8 mouse cellular contexts compared by ENCODE assay signal in genomic region chr14:30147774-30148173, GRCm38 (mm10).
DNase-seq lines count a peak whose midpoint lies in the region; ATAC-seq lines count a peak whose summit lies in the region.
"Had no signal": no experiment of that assay in that cellular context is flagged by ENCODE, and none has a peak within 500 bp of the region (broad histone marks: within the 10 kb centered on the region; RNA-seq: fewer than 3 reads in every experiment).

No protein-coding gene starts in this region.

- WGBS in limb, embryonic 11.5 days = 51% methylated on average over 7 of the region's 7 CpGs
- 59% methylated on average over 7 of the region's 7 CpGs for WGBS in limb, embryonic 10.5 days
- 29% methylated on average over 7 of the region's 7 CpGs for WGBS in neural tube, embryonic 14.5 days

- peak; percentile 39 for DNase-seq in limb, embryonic 11.5 days (ENCODE audit: low spot score)
- DNase-seq in limb, embryonic 10.5 days (ENCODE audit: low spot score) = no peak
- DNase-seq in cerebellum, postnatal 14 days = peak; percentile 77 to 79
- DNase-seq in gastrocnemius, postnatal 36 days = peak; percentile 33 to 47
- DNase-seq in spleen, postnatal 14 days (ENCODE audit: low spot score in 2 of 2) = no peak
- DNase-seq in adrenal gland, postnatal 14 days = no peak

- H3K9me3 ChIP-seq in limb, embryonic 11.5 days (ENCODE audit: control insufficient read depth, low read length) = no peaks in the 10 kb centered on the region
- H3K9me3 ChIP-seq in limb, embryonic 10.5 days (replicated peaks) = no peaks in the 10 kb centered on the region
- H3K9me3 ChIP-seq in neural tube, embryonic 14.5 days (ENCODE audit: control insufficient read depth, low read length) = no peaks in the 10 kb centered on the region
- H3K9me3 ChIP-seq: G1E had no signal

- no peak overlapping the region for H3K4me2 ChIP-seq in limb, embryonic 11.5 days (ENCODE audit: low read depth, severe bottlenecking)
- no peak overlapping the region for H3K4me2 ChIP-seq in neural tube, embryonic 14.5 days (ENCODE audit: low read depth, low read length)

- no peak overlapping the region for H3K9ac ChIP-seq in limb, embryonic 11.5 days (ENCODE audit: low read length)
- H3K9ac ChIP-seq in neural tube, embryonic 14.5 days (replicated peaks; ENCODE audit: low read depth, low read length) = no peak overlapping the region

- intact Hi-C loops in gastrocnemius, postnatal 36 days (cut with DNase I) = no loop called here

- ATAC-seq in limb, embryonic 11.5 days (ENCODE audit: insufficient number of reproducible peaks, low FRiP score, low TSS enrichment, low read depth) = no peak
- ATAC-seq in neural tube, embryonic 14.5 days (ENCODE audit: low read depth) = peak; percentile 31; the same call in 1 of the 2 replicates

- H3K27ac ChIP-seq in limb, embryonic 11.5 days (replicated peaks; ENCODE audit: low read depth, low read length) = no peak overlapping the region
- H3K27ac ChIP-seq in limb, embryonic 10.5 days = no peak overlapping the region
- peak overlapping the region; percentile 18; the same call in 1 of the 2 replicates for H3K27ac ChIP-seq in neural tube, embryonic 14.5 days (ENCODE audit: low read depth, low read length)

- no peaks in the 10 kb centered on the region for H3K27me3 ChIP-seq in limb, embryonic 11.5 days (ENCODE audit: control insufficient read depth, insufficient read depth, low read length)
- peaks cover 34% of the 10 kb centered on the region for H3K27me3 ChIP-seq in limb, embryonic 10.5 days (ENCODE audit: low read depth, poor library complexity, severe bottlenecking)
- H3K27me3 ChIP-seq in neural tube, embryonic 14.5 days (ENCODE audit: control insufficient read depth, insufficient read depth, low read length) = no peaks in the 10 kb centered on the region

- no peaks in the 10 kb centered on the region for H3K4me1 ChIP-seq in limb, embryonic 11.5 days (ENCODE audit: control insufficient read depth, insufficient read depth, low read length)
- no peaks in the 10 kb centered on the region for H3K4me1 ChIP-seq in limb, embryonic 10.5 days
- H3K4me1 ChIP-seq in neural tube, embryonic 14.5 days (ENCODE audit: control insufficient read depth, insufficient read depth, low read length) = no peaks in the 10 kb centered on the region; the same call in 1 of the 2 replicates

- H3K36me3 ChIP-seq in limb, embryonic 11.5 days (ENCODE audit: control insufficient read depth, insufficient read depth, low read length) = no peaks in the 10 kb centered on the region
- no peaks in the 10 kb centered on the region for H3K36me3 ChIP-seq in limb, embryonic 10.5 days
- no peaks in the 10 kb centered on the region for H3K36me3 ChIP-seq in neural tube, embryonic 14.5 days (ENCODE audit: control insufficient read depth, insufficient read depth, low read length)
- H3K36me3 ChIP-seq: G1E had no signal

- no peak overlapping the region for H3K4me3 ChIP-seq in limb, embryonic 11.5 days (ENCODE audit: low read depth, low read length)
- no peak overlapping the region for H3K4me3 ChIP-seq in limb, embryonic 10.5 days
- H3K4me3 ChIP-seq in neural tube, embryonic 14.5 days (ENCODE audit: low read depth, low read length) = no peak overlapping the region

Comparison
In these comparisons a context has a peak if more than half of its experiments do, and no peak if none do; other contexts are left out.
1. DNase-seq: peak in limb, embryonic 11.5 days (single experiment), cerebellum, postnatal 14 days (2 of 2) and gastrocnemius, postnatal 36 days (2 of 2); none in limb, embryonic 10.5 days (single experiment), spleen, postnatal 14 days (0 of 2) and adrenal gland, postnatal 14 days (single experiment).